Mouse (Mus musculus): Measurements from ENCODE around the gene Hopx.

DNA sequence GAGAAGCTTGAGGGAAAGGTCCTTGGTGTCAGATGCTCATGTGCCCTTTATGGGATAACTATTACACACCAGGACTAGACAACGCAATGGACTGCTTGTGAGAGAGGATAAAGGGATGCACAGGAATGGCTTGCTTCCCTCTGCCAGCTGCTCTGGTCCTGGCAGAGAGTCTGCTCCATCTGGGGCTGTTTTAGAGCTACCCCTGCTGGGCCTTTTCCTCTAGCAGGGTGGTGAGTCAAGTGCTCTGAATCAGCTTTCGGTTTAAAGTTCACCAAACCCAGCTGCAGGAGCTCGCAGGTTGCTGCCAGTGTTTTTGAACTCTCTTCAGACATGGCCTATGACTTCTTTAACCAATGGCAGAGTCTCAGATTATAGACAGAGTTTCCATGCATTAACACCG lies 39.0 kb downstream of the Hopx start:
- no peak for TF ChIP-seq TAL1 (IDR thresholded peaks at IDR 0.05; ENCODE audit: low read length)
- TF ChIP-seq GATA1 (IDR thresholded peaks at IDR 0.05; ENCODE audit: low read length) = no peak
